Mouse (Mus musculus) embryonic facial prominence, embryonic 10.5 days (tissue): ENCODE measurements around the gene Sugp2. TPM values are rescaled to one million over a fixed set of nuclear protein-coding genes. Genes with fewer than 3 reads are reported as not detected.
A peak's percentile ranks its signal among the peaks of the same experiment; 100 is the strongest.

Experiments used
- DNase-seq: peaks from one replicate; pipeline ENCODE4 v3.0.0-alpha.2; 2017; ENCODE audit warnings: low spot score
- H3K27ac ChIP-seq: fragments of 300-500 bp; sonication (generic); replicated peaks from 2 replicates; pipeline ENCODE4 v1.5.1; 2016; ENCODE audit warnings: mild to moderate bottlenecking
- H3K27me3 ChIP-seq: fragments of 300-500 bp; sonication (generic); replicated peaks from 2 replicates; pipeline ENCODE4 v1.6.1; 2016; ENCODE audit warnings: low read depth, mild to moderate bottlenecking; ENCODE audit not compliant: poor library complexity, severe bottlenecking
- H3K36me3 ChIP-seq: fragments of 300-500 bp; sonication (generic); replicated peaks from 2 replicates; pipeline ENCODE4 v1.6.1; 2016; ENCODE audit warnings: mild to moderate bottlenecking, moderate library complexity
- H3K4me1 ChIP-seq: fragments of 300-500 bp; sonication (generic); 2 replicates; pipeline ENCODE4 v1.6.1; 2016
- H3K4me3 ChIP-seq: fragments of 300-500 bp; sonication (generic); 2 replicates; pipeline ENCODE4 v1.5.1; 2016; ENCODE audit warnings: mild to moderate bottlenecking, moderate library complexity
- H3K9me3 ChIP-seq: fragments of 300-500 bp; sonication (generic); 2 replicates; pipeline ENCODE4 v1.6.1; 2016; ENCODE audit warnings: mild to moderate bottlenecking
- WGBS: fragments of 180-500 bp; shearing (Covaris S2); methylation state at CpG from one replicate; pipeline ENCODE4 v1.1.7; 2016; 5-methylcytosine and 5-hydroxymethylcytosine counted together
- polyA plus RNA-seq: library from polyadenylated mRNA; unstranded; fragments of >200 nt; fragmentation: Nextera tagmentation; extraction: Ambion mirVana; gene quantifications from 2 replicates; pipeline ENCODE4 v1.2.1, GENCODE M21; 2016

Gene Sugp2
- polyA plus RNA-seq, 1 experiment from 2014 or later: 47.0 TPM

- H3K4me3 ChIP-seq: no peak overlapping the region
- no peaks in the 10 kb centered on the region for H3K9me3 ChIP-seq
- H3K27me3 ChIP-seq: no peaks in the 10 kb centered on the region
- H3K36me3 ChIP-seq: peaks cover 98% of the 10 kb centered on the region
- WGBS: 65% methylated on average over 5 of the region's 5 CpGs
- DNase-seq: no peak
- no peak overlapping the region for H3K27ac ChIP-seq
- H3K4me1 ChIP-seq: 0 out of 2 replicates have a peak, but pooled peaks cover 3% of the 10 kb centered on the region
Measured at GRCm38 (mm10) chr8:70293988-70294405, 60.0 kb downstream of the Sugp2 start.

- Histone ChIP-seq H3K4me1 (peaks cover 27% of the 10 kb centered on the region), H3K27ac (no peak overlapping the region), H3K36me3 (peaks cover 69% of the 10 kb centered on the region), H3K27me3 (no peaks in the 10 kb centered on the region), H3K9me3 (no peaks in the 10 kb centered on the region), H3K4me3 (peak overlapping the region; percentile 90; the same call in 1 of the 2 replicates)
- WGBS: 82% methylated on average over 3 of the region's 3 CpGs
- no peak for DNase-seq
Measured at GRCm38 (mm10) chr8:70300881-70301280, 66.9 kb downstream of the Sugp2 start.

GRCm38 (mm10) chr8:70302358-70302890 is 68.4 kb downstream of the Sugp2 start, which contains the start of the genes Ddx49 and Cope:
Gene Ddx49, minus strand, starts transcription at chr8:70302489.
Gene Cope, plus strand, starts transcription at chr8:70302518.
- Histone ChIP-seq H3K36me3 (peaks cover 69% of the 10 kb centered on the region), H3K27ac (peak within 1 kb of the TSS; percentile 86), H3K27me3 (no peaks in the 10 kb centered on the region), H3K4me3 (peak within 1 kb of the TSS; percentile 90), H3K4me1 (peaks cover 27% of the 10 kb centered on the region), H3K9me3 (no peaks in the 10 kb centered on the region)
- WGBS: under 1% methylated on average over 40 of the region's 40 CpGs
- DNase-seq: peak; percentile 94

- WGBS: 5% methylated on average over 16 of the region's 16 CpGs
- peaks cover 69% of the 10 kb centered on the region for H3K36me3 ChIP-seq
- peaks cover 27% of the 10 kb centered on the region for H3K4me1 ChIP-seq
- H3K27ac ChIP-seq: peak overlapping the region; percentile 86
- no peak for DNase-seq
- peak overlapping the region; percentile 90 for H3K4me3 ChIP-seq
- no peaks in the 10 kb centered on the region for H3K27me3 ChIP-seq
- H3K9me3 ChIP-seq: no peaks in the 10 kb centered on the region
Measured at GRCm38 (mm10) chr8:70302901-70303300, 68.9 kb downstream of the Sugp2 start.

- Histone ChIP-seq H3K9me3 (no peaks in the 10 kb centered on the region), H3K36me3 (peaks cover 95% of the 10 kb centered on the region), H3K27ac (no peak overlapping the region), H3K4me3 (no peak overlapping the region), H3K4me1 (peaks cover 3% of the 10 kb centered on the region; the same call in 1 of the 2 replicates), H3K27me3 (no peaks in the 10 kb centered on the region)
- DNase-seq: peak; percentile 56
- 33% methylated on average over 2 of the region's 2 CpGs for WGBS
Measured at GRCm38 (mm10) chr8:70309311-70309710, 75.3 kb downstream of the Sugp2 start.

GRCm38 (mm10) chr8:70313399-70313798 is 79.4 kb downstream of the Sugp2 start:
- Histone ChIP-seq H3K4me1 (peaks cover 33% of the 10 kb centered on the region), H3K4me3 (no peak overlapping the region), H3K9me3 (no peaks in the 10 kb centered on the region), H3K27ac (no peak overlapping the region), H3K27me3 (peaks cover 18% of the 10 kb centered on the region; the same call in 1 of the 2 replicates), H3K36me3 (peaks cover 55% of the 10 kb centered on the region)
- DNase-seq: no peak
- 90% methylated on average over 2 of the region's 2 CpGs for WGBS

GRCm38 (mm10) chr8:70315624-70316510 is 81.8 kb downstream of the Sugp2 start, which contains the start of gene Cers1:
Gene Cers1, plus strand, starts transcription at chr8:70315775.
- peaks cover 18% of the 10 kb centered on the region; the same call in 1 of the 2 replicates for H3K27me3 ChIP-seq
- H3K27ac ChIP-seq: peak within 1 kb of the TSS; percentile 81
- H3K9me3 ChIP-seq: no peaks in the 10 kb centered on the region
- 2% methylated on average over 66 of the region's 66 CpGs for WGBS
- H3K4me1 ChIP-seq: peaks cover 33% of the 10 kb centered on the region
- DNase-seq: peak; percentile 87
- peaks cover 30% of the 10 kb centered on the region for H3K36me3 ChIP-seq
- H3K4me3 ChIP-seq: peak within 1 kb of the TSS; percentile 70

GRCm38 (mm10) chr8:70316511-70317504 is 82.8 kb downstream of the Sugp2 start:
- DNase-seq: peak; percentile 88
- Histone ChIP-seq H3K9me3 (no peaks in the 10 kb centered on the region), H3K27me3 (peaks cover 18% of the 10 kb centered on the region; the same call in 1 of the 2 replicates), H3K36me3 (peaks cover 20% of the 10 kb centered on the region), H3K27ac (peak overlapping the region; percentile 81), H3K4me1 (peaks cover 33% of the 10 kb centered on the region), H3K4me3 (peak overlapping the region; percentile 70)
- WGBS: 11% methylated on average over 15 of the region's 15 CpGs

- H3K27ac ChIP-seq: peak overlapping the region; percentile 81
- H3K4me3 ChIP-seq: peak overlapping the region; percentile 70; the same call in 1 of the 2 replicates
- no peaks in the 10 kb centered on the region for H3K9me3 ChIP-seq
- H3K4me1 ChIP-seq: peaks cover 33% of the 10 kb centered on the region
- peaks cover 10% of the 10 kb centered on the region for H3K36me3 ChIP-seq
- 85% methylated on average over 5 of the region's 5 CpGs for WGBS
- H3K27me3 ChIP-seq: peaks cover 18% of the 10 kb centered on the region; the same call in 1 of the 2 replicates
- DNase-seq: no peak
Measured at GRCm38 (mm10) chr8:70317872-70318271, 83.8 kb downstream of the Sugp2 start.

GRCm38 (mm10) chr8:70323716-70324115 is 89.7 kb downstream of the Sugp2 start:
- WGBS: 91% methylated on average over 3 of the region's 3 CpGs
- no peaks in the 10 kb centered on the region for H3K27me3 ChIP-seq
- no peak overlapping the region for H3K27ac ChIP-seq

GRCm38 (mm10) chr8:70327512-70327911 is 93.5 kb downstream of the Sugp2 start:
- no peak overlapping the region for H3K27ac ChIP-seq
- H3K4me3 ChIP-seq: no peak overlapping the region
- peaks cover 34% of the 10 kb centered on the region for H3K36me3 ChIP-seq
- peaks cover 28% of the 10 kb centered on the region for H3K27me3 ChIP-seq
- 92% methylated on average over 6 of the region's 6 CpGs for WGBS
- DNase-seq: no peak
- H3K9me3 ChIP-seq: 0 out of 2 replicates have a peak, but pooled peaks cover 5% of the 10 kb centered on the region
- H3K4me1 ChIP-seq: peaks cover 36% of the 10 kb centered on the region

More at GRCm38 (mm10) chr8:70323716-70324115, 89.7 kb downstream of the Sugp2 start:
- H3K9me3 ChIP-seq: 0 out of 2 replicates have a peak, but pooled peaks cover 5% of the 10 kb centered on the region
- H3K4me3 ChIP-seq: no peak overlapping the region
- H3K4me1 ChIP-seq: peaks cover 3% of the 10 kb centered on the region; the same call in 1 of the 2 replicates
- DNase-seq: no peak
- H3K36me3 ChIP-seq: peaks cover 12% of the 10 kb centered on the region; the same call in 1 of the 2 replicates
